Mouse (Mus musculus): Measurements from ENCODE around the gene Batf3. TPM values are rescaled to one million over a fixed set of nuclear protein-coding genes. Genes with fewer than 3 reads are reported as not detected.
"Not testable (repeated sequence)": the region's sequence is repeated elsewhere in the genome, so short reads cannot be mapped to it uniquely, and the experiment has no call there.

Gene Batf3
- polyA plus RNA-seq, 1 experiment from 2014 or later: 10.7 TPM

DNA sequence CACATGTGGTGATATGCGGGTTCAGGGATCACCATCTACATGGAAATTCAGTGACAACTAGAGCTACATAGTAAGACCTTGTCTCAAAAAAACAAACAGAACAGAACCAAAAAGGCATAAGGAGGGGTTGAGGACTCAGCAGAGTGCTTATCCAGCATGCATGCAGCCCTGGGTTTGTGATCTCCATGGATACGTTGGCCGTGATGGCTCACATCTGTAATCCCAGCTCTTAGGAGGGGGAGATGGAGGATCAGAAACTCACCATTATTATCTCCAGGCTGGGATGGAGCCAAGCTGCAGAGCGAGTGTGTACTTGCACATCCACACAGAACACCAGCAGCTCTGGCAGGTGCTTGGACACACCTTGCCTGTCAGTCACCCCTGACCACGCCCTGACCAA, 34.6 kb downstream of the Batf3 start:
- no peak overlapping the region for H3K9ac ChIP-seq (ENCODE audit: low read length)
- no peak overlapping the region for H3K4me3 ChIP-seq (ENCODE audit: low read depth, low read length)
- no peak overlapping the region for H3K27ac ChIP-seq (ENCODE audit: low read depth)
- WGBS: 52% methylated on average over 5 of the region's 5 CpGs
- ATAC-seq (replicated peaks; ENCODE audit: low FRiP score, low TSS enrichment, low read depth) (no peak), DNase-seq (ENCODE audit: low spot score) (peak; percentile 65)
- peaks cover 8% of the 10 kb centered on the region; the same call in 1 of the 2 replicates for H3K9me3 ChIP-seq (ENCODE audit: control insufficient read depth, low read length)
- H3K4me2 ChIP-seq (ENCODE audit: low read length): no peak overlapping the region
- no peaks in the 10 kb centered on the region for H3K36me3 ChIP-seq (ENCODE audit: control insufficient read depth, insufficient read depth, low read length)
- peaks cover 3% of the 10 kb centered on the region; the same call in 1 of the 2 replicates for H3K4me1 ChIP-seq (replicated peaks; ENCODE audit: control insufficient read depth, insufficient read depth, low read length)
- H3K27me3 ChIP-seq (replicated peaks; ENCODE audit: control insufficient read depth, insufficient read depth, low read length): no peaks in the 10 kb centered on the region

DNA sequence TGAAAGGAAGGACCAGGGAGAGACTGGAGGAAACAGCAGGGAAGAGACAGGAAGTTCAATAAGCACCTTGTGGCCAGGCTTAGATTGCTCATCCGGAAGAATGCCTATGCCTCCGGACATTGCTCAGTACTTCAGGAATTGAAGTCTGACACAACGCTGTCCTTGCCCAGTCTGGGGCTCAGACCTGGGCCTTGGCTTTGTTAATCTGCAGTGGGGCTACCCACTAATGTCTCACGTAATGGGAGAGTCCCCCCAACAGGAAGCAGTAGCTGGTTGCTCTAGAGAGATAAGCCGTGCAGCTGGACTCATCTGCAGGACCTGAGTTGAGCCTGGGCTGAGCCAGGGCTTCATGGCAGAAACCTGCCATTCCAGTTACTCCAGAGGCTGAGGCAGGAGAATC, 35.3 kb downstream of the Batf3 start:
- DNase-seq (ENCODE audit: low spot score) (no peak), ATAC-seq (replicated peaks; ENCODE audit: low FRiP score, low TSS enrichment, low read depth) (no peak)
- Histone ChIP-seq H3K27me3 (replicated peaks; ENCODE audit: control insufficient read depth, insufficient read depth, low read length) (no peaks in the 10 kb centered on the region), H3K4me2 (ENCODE audit: low read length) (no peak overlapping the region), H3K36me3 (ENCODE audit: control insufficient read depth, insufficient read depth, low read length) (no peaks in the 10 kb centered on the region), H3K9ac (ENCODE audit: low read length) (no peak overlapping the region), H3K4me3 (ENCODE audit: low read depth, low read length) (no peak overlapping the region), H3K27ac (ENCODE audit: low read depth) (no peak overlapping the region), H3K4me1 (replicated peaks; ENCODE audit: control insufficient read depth, insufficient read depth, low read length) (peaks cover 3% of the 10 kb centered on the region; the same call in 1 of the 2 replicates), H3K9me3 (ENCODE audit: control insufficient read depth, low read length) (peaks cover 8% of the 10 kb centered on the region; the same call in 1 of the 2 replicates)
- WGBS: 65% methylated on average over 5 of the region's 5 CpGs

DNA sequence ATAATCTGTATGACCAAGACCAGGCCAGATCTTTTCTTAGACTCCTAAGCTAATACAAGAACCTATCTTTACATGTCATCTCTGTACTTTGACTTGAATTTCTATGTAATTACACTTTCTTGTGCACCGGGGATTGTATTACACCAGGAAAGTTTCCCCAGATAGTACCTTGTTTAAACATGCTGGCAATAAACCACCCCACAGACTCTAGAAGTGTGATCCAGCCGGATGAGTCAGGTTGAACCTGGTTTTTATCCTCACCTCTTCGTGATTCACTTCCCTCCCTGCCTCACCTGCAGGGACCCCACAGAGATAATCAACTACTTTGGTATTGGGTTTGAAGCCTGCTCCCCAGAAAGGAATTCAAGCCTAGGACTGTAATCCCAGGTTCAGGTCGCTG, 37.8 kb downstream of the Batf3 start:
- DNase-seq (ENCODE audit: low spot score) (no peak), ATAC-seq (replicated peaks; ENCODE audit: low FRiP score, low TSS enrichment, low read depth) (peak; percentile 71)
- Histone ChIP-seq H3K4me1 (replicated peaks; ENCODE audit: control insufficient read depth, insufficient read depth, low read length) (peaks cover 3% of the 10 kb centered on the region; the same call in 1 of the 2 replicates), H3K36me3 (ENCODE audit: control insufficient read depth, insufficient read depth, low read length) (no peaks in the 10 kb centered on the region), H3K9ac (ENCODE audit: low read length) (no peak overlapping the region), H3K27me3 (replicated peaks; ENCODE audit: control insufficient read depth, insufficient read depth, low read length) (no peaks in the 10 kb centered on the region), H3K9me3 (ENCODE audit: control insufficient read depth, low read length) (no peaks in the 10 kb centered on the region), H3K27ac (ENCODE audit: low read depth) (no peak overlapping the region; the same call in 1 of the 2 replicates), H3K4me3 (ENCODE audit: low read depth, low read length) (no peak overlapping the region), H3K4me2 (ENCODE audit: low read length) (no peak overlapping the region)
- WGBS: 36% methylated on average over 4 of the region's 4 CpGs

DNA sequence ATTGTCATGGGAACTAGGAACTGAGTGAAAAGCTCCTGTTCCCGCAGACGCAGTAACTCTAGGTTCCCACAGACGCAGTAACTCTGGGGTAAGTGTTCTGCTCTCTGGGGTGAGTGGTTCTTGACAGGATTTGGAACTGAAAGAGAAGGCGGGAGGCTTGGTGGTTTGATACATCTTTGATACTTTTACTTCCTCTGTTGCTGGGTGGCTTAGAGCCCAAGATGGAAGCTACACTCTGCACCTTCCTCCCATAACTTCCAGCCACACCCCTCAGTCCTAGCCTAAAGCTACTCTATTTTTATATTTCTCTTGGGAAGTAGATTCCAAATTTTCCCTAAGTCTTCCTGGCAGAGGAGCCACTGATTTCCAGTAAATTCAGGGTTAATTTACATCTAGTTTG, 40.8 kb downstream of the Batf3 start:
- no peak for ATAC-seq (replicated peaks; ENCODE audit: low FRiP score, low TSS enrichment, low read depth)
- Histone ChIP-seq H3K9ac (ENCODE audit: low read length) (no peak overlapping the region), H3K4me2 (ENCODE audit: low read length) (no peak overlapping the region), H3K36me3 (ENCODE audit: control insufficient read depth, insufficient read depth, low read length) (no peaks in the 10 kb centered on the region), H3K27ac (ENCODE audit: low read depth) (no peak overlapping the region), H3K9me3 (ENCODE audit: control insufficient read depth, low read length) (no peaks in the 10 kb centered on the region), H3K27me3 (replicated peaks; ENCODE audit: control insufficient read depth, insufficient read depth, low read length) (no peaks in the 10 kb centered on the region), H3K4me1 (replicated peaks; ENCODE audit: control insufficient read depth, insufficient read depth, low read length) (no peaks in the 10 kb centered on the region), H3K4me3 (ENCODE audit: low read depth, low read length) (no peak overlapping the region)
- 93% methylated on average over 4 of the region's 4 CpGs for WGBS
- DNase-seq (ENCODE audit: low spot score): no peak

DNA sequence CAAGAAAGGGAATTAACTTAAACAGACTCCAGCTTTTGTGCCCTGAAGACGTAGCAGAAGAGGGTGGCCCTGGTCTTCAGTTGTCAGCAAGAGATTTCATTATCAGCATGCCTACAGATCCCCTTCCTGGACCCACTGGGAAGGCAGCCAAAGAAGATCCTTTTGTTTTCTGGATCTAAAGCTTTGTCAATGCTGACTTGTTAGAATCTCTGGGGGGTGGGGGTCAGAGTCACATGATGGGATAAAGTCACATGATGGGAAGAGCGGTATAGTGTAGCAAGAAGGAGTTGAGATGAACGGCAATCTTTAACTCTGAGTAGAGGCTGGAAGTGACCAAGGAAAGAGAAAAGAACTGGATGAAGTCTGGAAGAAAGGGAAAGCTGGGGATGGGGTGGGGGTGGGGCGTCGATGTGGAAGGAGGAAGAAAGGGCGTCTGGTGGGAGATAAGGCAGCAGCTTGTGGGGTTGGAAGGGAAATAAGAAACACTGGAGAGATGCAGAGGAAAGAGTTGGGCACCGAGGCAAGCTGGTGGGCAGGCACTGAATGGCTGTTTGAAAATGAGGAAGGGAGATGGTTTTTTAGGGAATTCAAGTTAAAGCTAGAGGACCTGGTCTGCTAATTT, 41.3 kb downstream of the Batf3 start:
- no peak for ATAC-seq (replicated peaks; ENCODE audit: low FRiP score, low TSS enrichment, low read depth)
- no peak overlapping the region for H3K4me2 ChIP-seq (ENCODE audit: low read length)
- DNase-seq (ENCODE audit: low spot score): no peak
- H3K4me1 ChIP-seq (replicated peaks; ENCODE audit: control insufficient read depth, insufficient read depth, low read length): no peaks in the 10 kb centered on the region
- H3K36me3 ChIP-seq (ENCODE audit: control insufficient read depth, insufficient read depth, low read length): no peaks in the 10 kb centered on the region
- H3K9ac ChIP-seq (ENCODE audit: low read length): no peak overlapping the region
- WGBS: 67% methylated on average over 7 of the region's 7 CpGs
- no peak overlapping the region for H3K4me3 ChIP-seq (ENCODE audit: low read depth, low read length)
- H3K27ac ChIP-seq (ENCODE audit: low read depth): no peak overlapping the region
- H3K27me3 ChIP-seq (replicated peaks; ENCODE audit: control insufficient read depth, insufficient read depth, low read length): no peaks in the 10 kb centered on the region
- H3K9me3 ChIP-seq (ENCODE audit: control insufficient read depth, low read length): no peaks in the 10 kb centered on the region

DNA sequence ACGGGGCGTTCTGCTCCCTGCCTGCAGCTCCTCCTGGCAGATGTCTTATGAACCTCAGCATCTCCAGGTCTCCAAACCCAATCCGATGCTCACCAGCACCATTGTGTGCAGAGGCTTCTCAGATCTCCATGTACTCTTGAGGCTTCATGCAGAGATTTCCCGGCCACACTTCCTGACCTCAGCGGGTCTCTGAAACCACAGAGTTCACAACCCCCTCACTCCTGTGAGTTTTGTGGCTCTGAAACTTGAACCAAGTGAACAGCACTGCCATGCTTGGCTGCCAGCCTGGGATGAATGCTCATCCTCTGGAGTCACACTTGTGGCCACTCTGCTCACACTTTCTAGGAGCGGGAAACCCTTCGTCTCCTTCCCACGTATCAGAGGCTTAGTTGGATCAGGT, 43.3 kb downstream of the Batf3 start:
- Histone ChIP-seq H3K4me1 (replicated peaks; ENCODE audit: control insufficient read depth, insufficient read depth, low read length) (no peaks in the 10 kb centered on the region), H3K9ac (ENCODE audit: low read length) (no peak overlapping the region), H3K4me3 (ENCODE audit: low read depth, low read length) (no peak overlapping the region), H3K4me2 (ENCODE audit: low read length) (no peak overlapping the region), H3K27me3 (replicated peaks; ENCODE audit: control insufficient read depth, insufficient read depth, low read length) (no peaks in the 10 kb centered on the region), H3K27ac (ENCODE audit: low read depth) (no peak overlapping the region), H3K9me3 (ENCODE audit: control insufficient read depth, low read length) (no peaks in the 10 kb centered on the region), H3K36me3 (ENCODE audit: control insufficient read depth, insufficient read depth, low read length) (no peaks in the 10 kb centered on the region)
- DNase-seq (ENCODE audit: low spot score): no peak
- 86% methylated on average over 8 of the region's 8 CpGs for WGBS
- no peak for ATAC-seq (replicated peaks; ENCODE audit: low FRiP score, low TSS enrichment, low read depth)

DNA sequence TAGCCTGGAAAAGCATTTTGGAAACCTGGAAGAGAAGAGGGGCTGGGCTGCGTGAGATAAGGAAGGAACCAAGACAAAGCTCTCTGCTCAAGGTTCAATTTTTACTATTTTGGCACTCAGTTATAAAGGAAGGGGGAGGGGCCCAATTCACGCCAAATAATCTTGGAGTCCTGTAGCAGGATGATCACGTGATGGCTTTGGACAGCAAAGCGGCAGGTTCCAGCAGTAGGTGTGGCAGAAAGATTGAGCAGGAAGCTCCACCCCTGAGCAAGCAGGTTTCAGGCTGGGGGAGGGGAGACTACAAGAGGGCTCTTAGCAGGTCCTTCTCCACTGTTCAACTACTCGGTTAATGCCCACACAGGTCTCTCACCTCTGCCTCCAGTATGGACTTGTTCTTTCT, 51.8 kb downstream of the Batf3 start:
- not testable (repeated sequence) for H3K27ac ChIP-seq (ENCODE audit: low read depth); ATAC-seq (replicated peaks; ENCODE audit: low FRiP score, low TSS enrichment, low read depth); H3K9ac ChIP-seq (ENCODE audit: low read length); DNase-seq (ENCODE audit: low spot score); H3K4me3 ChIP-seq (ENCODE audit: low read depth, low read length); H3K4me1 ChIP-seq (replicated peaks; ENCODE audit: control insufficient read depth, insufficient read depth, low read length); H3K9me3 ChIP-seq (ENCODE audit: control insufficient read depth, low read length); H3K4me2 ChIP-seq (ENCODE audit: low read length); H3K36me3 ChIP-seq (ENCODE audit: control insufficient read depth, insufficient read depth, low read length); H3K27me3 ChIP-seq (replicated peaks; ENCODE audit: control insufficient read depth, insufficient read depth, low read length)
- 90% methylated on average over 5 of the region's 5 CpGs for WGBS

DNA sequence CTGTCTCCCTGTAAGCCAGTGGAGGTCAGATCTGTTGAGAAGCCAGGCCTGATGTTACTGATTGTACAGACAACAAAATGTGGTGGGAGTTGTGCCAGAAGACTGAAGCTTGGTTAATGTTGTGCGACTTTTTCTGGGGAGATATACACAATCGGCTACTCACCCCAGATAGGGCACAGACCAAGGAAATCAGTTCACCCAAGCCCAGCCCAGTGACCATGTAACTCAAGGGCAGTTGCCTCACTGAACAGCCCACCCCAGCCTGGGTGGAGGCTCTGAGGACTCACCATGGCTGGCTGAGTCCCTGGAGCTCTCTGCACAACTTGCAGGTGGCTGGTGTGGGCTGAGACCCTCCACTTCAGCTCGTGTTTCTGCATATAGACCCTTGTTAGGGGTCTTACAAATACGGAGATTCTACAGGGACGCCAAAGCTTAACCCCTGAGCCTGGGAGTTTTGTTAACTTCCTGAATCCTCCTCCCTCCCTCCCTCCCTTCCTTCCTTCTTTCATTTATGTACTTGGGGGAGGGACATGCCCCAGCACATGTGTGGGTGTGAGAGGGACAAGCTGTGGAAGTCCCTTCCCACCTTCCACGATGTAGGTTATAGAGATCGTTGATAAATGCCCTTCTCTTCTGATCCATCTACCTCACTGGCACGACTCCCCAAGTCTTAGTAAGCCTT, 53.4 kb downstream of the Batf3 start:
- H3K27ac ChIP-seq (ENCODE audit: low read depth): no peak overlapping the region
- H3K4me2 ChIP-seq (ENCODE audit: low read length): no peak overlapping the region
- 72% methylated on average over 8 of the region's 8 CpGs for WGBS
- ATAC-seq (replicated peaks; ENCODE audit: low FRiP score, low TSS enrichment, low read depth): no peak
- no peak overlapping the region for H3K4me3 ChIP-seq (ENCODE audit: low read depth, low read length)
- no peak overlapping the region for H3K9ac ChIP-seq (ENCODE audit: low read length)
- no peaks in the 10 kb centered on the region; the same call in 1 of the 2 replicates for H3K4me1 ChIP-seq (replicated peaks; ENCODE audit: control insufficient read depth, insufficient read depth, low read length)
- no peaks in the 10 kb centered on the region for H3K36me3 ChIP-seq (ENCODE audit: control insufficient read depth, insufficient read depth, low read length)
- no peaks in the 10 kb centered on the region for H3K9me3 ChIP-seq (ENCODE audit: control insufficient read depth, low read length)
- no peak for DNase-seq (ENCODE audit: low spot score)
- H3K27me3 ChIP-seq (replicated peaks; ENCODE audit: control insufficient read depth, insufficient read depth, low read length): no peaks in the 10 kb centered on the region

DNA sequence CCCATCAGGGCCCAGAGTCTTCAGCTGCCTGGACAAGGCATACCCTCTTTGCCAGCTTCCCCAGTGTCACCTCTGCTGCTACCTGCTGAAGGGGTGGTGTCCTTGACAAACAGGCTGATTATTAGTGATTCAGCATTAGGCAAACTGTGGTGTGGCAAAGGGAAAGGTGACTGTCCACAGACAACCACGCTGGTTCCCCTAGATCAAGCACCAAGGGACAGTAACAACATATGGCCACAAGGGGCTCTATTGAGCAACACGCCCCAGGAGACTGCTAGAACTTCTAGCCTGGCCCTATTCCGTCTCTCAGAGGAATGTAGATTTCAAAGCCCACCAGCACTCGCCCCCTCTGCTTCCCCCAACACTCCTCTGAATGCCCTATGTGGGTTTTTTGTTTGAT, 55.4 kb downstream of the Batf3 start:
- no peak overlapping the region for H3K4me2 ChIP-seq (ENCODE audit: low read length)
- H3K27ac ChIP-seq (ENCODE audit: low read depth): no peak overlapping the region
- H3K4me3 ChIP-seq (ENCODE audit: low read depth, low read length): no peak overlapping the region
- WGBS: 24% methylated on average over 4 of the region's 4 CpGs
- no peaks in the 10 kb centered on the region for H3K36me3 ChIP-seq (ENCODE audit: control insufficient read depth, insufficient read depth, low read length)
- peaks cover 5% of the 10 kb centered on the region; the same call in 1 of the 2 replicates for H3K9me3 ChIP-seq (ENCODE audit: control insufficient read depth, low read length)
- no peaks in the 10 kb centered on the region for H3K27me3 ChIP-seq (replicated peaks; ENCODE audit: control insufficient read depth, insufficient read depth, low read length)
- H3K4me1 ChIP-seq (replicated peaks; ENCODE audit: control insufficient read depth, insufficient read depth, low read length): no peaks in the 10 kb centered on the region; the same call in 1 of the 2 replicates
- ATAC-seq (replicated peaks; ENCODE audit: low FRiP score, low TSS enrichment, low read depth) (no peak), DNase-seq (ENCODE audit: low spot score) (peak; percentile 69)
- no peak overlapping the region for H3K9ac ChIP-seq (ENCODE audit: low read length)

Measured in intestine, embryonic 14.5 days (tissue).